Mouse (Mus musculus): ENCODE measurements around the gene Gimap7. TPM values are rescaled to one million over a fixed set of nuclear protein-coding genes. Genes with fewer than 3 reads are reported as not detected.

Gimap7 gene
- polyA plus RNA-seq, 1 experiment from 2014 or later: not detected

DNA sequence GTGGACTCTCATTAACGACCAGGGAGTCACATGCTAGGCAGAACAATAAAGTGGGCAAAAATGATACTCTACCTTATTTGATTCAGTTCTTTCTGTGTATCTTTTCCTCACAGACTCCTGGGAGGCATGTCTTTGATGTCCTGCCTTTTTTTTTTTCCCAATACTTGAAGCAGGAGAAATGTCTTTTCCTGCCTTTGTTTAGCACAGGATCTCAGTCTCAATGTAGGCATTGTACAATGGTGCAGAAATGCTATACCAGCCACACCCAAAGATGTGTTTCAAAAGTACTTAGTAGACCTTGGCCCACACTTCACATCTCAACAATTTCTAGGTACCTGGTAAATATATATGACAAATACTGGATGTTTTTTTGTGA, 20.9 kb upstream of the Gimap7 start:
- no peak overlapping the region for H3K9ac ChIP-seq
- H3K4me1 ChIP-seq: no peaks in the 10 kb centered on the region
- H3K4me3 ChIP-seq: no peak overlapping the region
- H3K4me2 ChIP-seq: no peak overlapping the region
- no peak for ATAC-seq (ENCODE audit: insufficient number of reproducible peaks, low FRiP score, low TSS enrichment, low read depth)
- WGBS: 40% methylated on average over 1 of the region's 1 CpGs
- H3K27me3 ChIP-seq: no peaks in the 10 kb centered on the region
- H3K9me3 ChIP-seq: no peaks in the 10 kb centered on the region
- no peak overlapping the region for H3K27ac ChIP-seq
- H3K36me3 ChIP-seq: no peaks in the 10 kb centered on the region

DNA sequence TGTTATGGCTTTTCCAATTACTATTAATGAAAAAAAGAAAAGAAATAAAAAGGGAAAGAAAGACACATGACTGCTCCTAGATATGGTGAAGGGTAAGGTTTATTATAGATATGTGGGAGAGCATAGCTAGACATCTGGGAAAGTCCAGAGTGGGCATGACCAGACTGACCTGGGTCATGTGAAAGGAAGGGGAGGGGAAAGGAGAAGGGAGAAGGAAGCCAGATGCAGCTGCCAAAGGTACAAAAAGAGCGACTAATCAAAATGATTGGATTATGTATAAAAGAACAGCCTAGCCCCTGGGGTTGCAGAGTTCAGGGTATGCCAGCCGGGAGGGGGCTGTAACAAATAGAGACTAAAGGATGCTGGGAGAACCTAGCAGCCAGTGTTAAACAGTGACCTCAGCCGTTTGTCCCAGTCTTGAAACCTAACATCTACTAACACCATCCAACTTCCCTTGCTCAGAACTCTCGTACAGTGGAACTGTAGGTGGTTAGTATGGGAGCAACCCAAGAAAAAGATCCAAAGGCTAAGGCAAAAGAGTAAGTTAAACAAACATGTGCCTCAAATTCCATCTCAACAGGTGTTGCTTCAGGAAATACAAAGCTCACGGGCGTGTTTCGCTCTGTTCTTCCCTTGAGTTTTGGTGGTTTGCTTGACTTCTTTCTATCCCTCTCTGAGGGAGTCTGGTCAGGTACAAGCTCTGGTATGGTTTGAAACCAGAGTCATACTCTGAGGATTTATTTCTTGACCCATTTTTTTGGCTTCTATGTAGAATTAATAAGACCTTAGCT, 20.2 kb upstream of the Gimap7 start:
- WGBS: 83% methylated on average over 7 of the region's 7 CpGs
- Histone ChIP-seq H3K4me2 (no peak overlapping the region), H3K27me3 (no peaks in the 10 kb centered on the region), H3K4me3 (no peak overlapping the region), H3K4me1 (no peaks in the 10 kb centered on the region), H3K9me3 (no peaks in the 10 kb centered on the region), H3K27ac (no peak overlapping the region), H3K36me3 (no peaks in the 10 kb centered on the region), H3K9ac (no peak overlapping the region)
- no peak for ATAC-seq (ENCODE audit: insufficient number of reproducible peaks, low FRiP score, low TSS enrichment, low read depth)

- no peak for ATAC-seq (ENCODE audit: insufficient number of reproducible peaks, low FRiP score, low TSS enrichment, low read depth)
- Histone ChIP-seq H3K27ac (no peak overlapping the region), H3K36me3 (no peaks in the 10 kb centered on the region), H3K27me3 (no peaks in the 10 kb centered on the region), H3K4me2 (no peak overlapping the region), H3K4me3 (no peak overlapping the region), H3K9me3 (no peaks in the 10 kb centered on the region), H3K4me1 (no peaks in the 10 kb centered on the region), H3K9ac (no peak overlapping the region)
- WGBS: 74% methylated on average over 3 of the region's 3 CpGs
These were observed 19.5 kb upstream of the Gimap7 start for GRCm38 (mm10) chr6:48698888-48699287.

DNA sequence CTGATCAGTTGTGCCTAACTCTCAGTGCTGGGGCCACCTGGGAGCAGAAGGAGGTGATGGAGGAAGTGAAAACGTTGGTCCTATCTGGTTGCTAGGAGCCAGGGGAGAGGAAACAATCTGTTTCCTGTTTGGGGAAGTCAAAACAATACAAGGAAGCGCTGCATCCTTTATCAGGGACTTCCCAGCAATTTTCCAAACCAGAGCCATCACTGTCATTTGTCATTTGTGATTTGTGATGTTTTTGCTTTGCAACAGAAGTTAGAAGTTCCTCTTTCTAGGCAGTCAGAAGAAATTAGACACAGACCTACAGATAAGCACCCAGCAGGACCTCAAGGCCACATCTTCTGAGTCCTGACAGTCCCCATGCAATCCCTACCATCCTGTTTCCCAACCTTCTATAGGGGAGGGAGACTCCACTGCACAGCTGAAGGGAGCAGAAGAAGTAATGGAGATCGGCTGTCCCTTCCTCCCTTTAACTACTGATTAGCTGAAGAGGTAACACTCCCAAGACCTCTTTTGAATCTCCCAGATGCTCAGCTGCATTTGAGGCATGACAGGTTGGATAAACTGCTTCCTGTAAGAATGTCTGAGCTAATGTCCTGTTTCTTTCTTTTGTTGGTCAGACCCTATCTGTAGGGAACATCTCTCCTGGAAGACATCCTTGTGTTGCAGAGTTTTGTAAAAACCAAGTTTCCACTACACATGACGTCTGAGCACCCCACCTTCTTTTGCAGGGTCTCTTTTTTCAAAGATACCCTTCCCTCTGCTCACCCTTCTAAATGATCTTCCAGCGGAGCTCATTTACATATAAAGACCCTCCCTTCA, 18.0 kb upstream of the Gimap7 start:
- no peaks in the 10 kb centered on the region for H3K4me1 ChIP-seq
- no peak overlapping the region for H3K4me2 ChIP-seq
- no peaks in the 10 kb centered on the region for H3K9me3 ChIP-seq
- H3K36me3 ChIP-seq: no peaks in the 10 kb centered on the region
- no peak for ATAC-seq (ENCODE audit: insufficient number of reproducible peaks, low FRiP score, low TSS enrichment, low read depth)
- H3K4me3 ChIP-seq: no peak overlapping the region
- WGBS: 55% methylated on average over 5 of the region's 5 CpGs
- H3K27me3 ChIP-seq: no peaks in the 10 kb centered on the region
- H3K27ac ChIP-seq: no peak overlapping the region
- H3K9ac ChIP-seq: no peak overlapping the region

DNA sequence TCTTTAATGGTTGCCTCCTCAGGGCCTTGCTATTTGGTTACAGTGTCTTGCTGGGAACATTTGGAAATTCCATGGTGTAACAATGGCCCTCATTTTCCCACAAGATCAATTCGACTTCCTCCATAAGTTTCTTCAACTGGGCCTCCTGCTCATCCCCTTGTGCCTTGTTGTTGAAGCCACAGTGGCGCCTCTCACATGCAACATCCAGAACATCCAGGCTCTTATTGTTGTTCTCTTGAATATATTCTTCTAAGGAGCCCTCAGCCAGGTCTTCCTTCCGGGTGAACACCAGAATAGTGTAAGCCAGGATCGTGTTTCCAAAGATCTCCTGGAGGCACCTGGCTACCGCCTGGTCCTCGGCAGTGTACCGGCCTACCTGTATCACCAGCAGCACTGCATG, 16.3 kb upstream of the Gimap7 start:
- no peaks in the 10 kb centered on the region for H3K4me1 ChIP-seq
- no peaks in the 10 kb centered on the region for H3K27me3 ChIP-seq
- no peak overlapping the region for H3K27ac ChIP-seq
- ATAC-seq (ENCODE audit: insufficient number of reproducible peaks, low FRiP score, low TSS enrichment, low read depth): no peak
- H3K9ac ChIP-seq: no peak overlapping the region
- 85% methylated on average over 7 of the region's 7 CpGs for WGBS
- no peaks in the 10 kb centered on the region for H3K9me3 ChIP-seq
- H3K4me2 ChIP-seq: no peak overlapping the region
- H3K4me3 ChIP-seq: no peak overlapping the region
- no peaks in the 10 kb centered on the region for H3K36me3 ChIP-seq

DNA sequence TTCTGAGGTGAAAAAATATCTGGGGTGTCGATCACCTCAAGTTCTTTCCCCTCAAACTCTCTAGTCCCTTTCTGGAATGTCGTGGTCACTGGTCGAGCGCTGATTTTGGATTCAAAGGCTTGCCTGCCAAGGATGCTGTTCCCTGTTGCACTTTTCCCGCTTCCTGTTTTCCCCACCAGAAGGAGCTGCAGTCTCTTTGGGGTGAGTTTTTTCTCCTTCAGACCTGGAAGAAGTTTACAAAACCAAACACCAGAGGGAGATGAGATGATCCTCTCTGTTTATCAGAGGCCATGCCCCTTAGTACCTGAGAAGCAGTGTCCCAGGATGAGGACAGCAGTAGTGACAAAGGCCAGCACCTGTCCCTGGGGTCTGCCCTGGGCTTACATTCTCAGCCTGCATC, 15.8 kb upstream of the Gimap7 start:
- no peak overlapping the region for H3K9ac ChIP-seq
- no peaks in the 10 kb centered on the region for H3K36me3 ChIP-seq
- no peak overlapping the region for H3K4me3 ChIP-seq
- no peak overlapping the region for H3K27ac ChIP-seq
- H3K27me3 ChIP-seq: no peaks in the 10 kb centered on the region
- no peak overlapping the region for H3K4me2 ChIP-seq
- 62% methylated on average over 5 of the region's 5 CpGs for WGBS
- H3K4me1 ChIP-seq: no peaks in the 10 kb centered on the region
- no peaks in the 10 kb centered on the region for H3K9me3 ChIP-seq
- no peak for ATAC-seq (ENCODE audit: insufficient number of reproducible peaks, low FRiP score, low TSS enrichment, low read depth)

- no peak overlapping the region for H3K27ac ChIP-seq
- H3K4me2 ChIP-seq: no peak overlapping the region
- H3K4me3 ChIP-seq: no peak overlapping the region
- H3K9ac ChIP-seq: no peak overlapping the region
- no peaks in the 10 kb centered on the region for H3K27me3 ChIP-seq
- no peaks in the 10 kb centered on the region for H3K4me1 ChIP-seq
- H3K9me3 ChIP-seq: no peaks in the 10 kb centered on the region
- no peak for ATAC-seq (ENCODE audit: insufficient number of reproducible peaks, low FRiP score, low TSS enrichment, low read depth)
- no peaks in the 10 kb centered on the region for H3K36me3 ChIP-seq
These were observed 14.3 kb upstream of the Gimap7 start for GRCm38 (mm10) chr6:48704146-48704545.

- Histone ChIP-seq H3K27me3 (no peaks in the 10 kb centered on the region), H3K9me3 (no peaks in the 10 kb centered on the region), H3K27ac (no peak overlapping the region), H3K9ac (no peak overlapping the region), H3K4me1 (no peaks in the 10 kb centered on the region), H3K36me3 (no peaks in the 10 kb centered on the region), H3K4me2 (no peak overlapping the region), H3K4me3 (no peak overlapping the region)
- ATAC-seq (ENCODE audit: insufficient number of reproducible peaks, low FRiP score, low TSS enrichment, low read depth): no peak
- whole genome bisulfite sequencing: 62% methylated on average over 3 of the region's 3 CpGs
These were observed 12.3 kb upstream of the Gimap7 start for GRCm38 (mm10) chr6:48706130-48706529.

- Histone ChIP-seq H3K9me3 (no peaks in the 10 kb centered on the region), H3K9ac (no peak overlapping the region), H3K27me3 (no peaks in the 10 kb centered on the region), H3K27ac (no peak overlapping the region), H3K4me1 (no peaks in the 10 kb centered on the region), H3K4me2 (no peak overlapping the region), H3K4me3 (no peak overlapping the region), H3K36me3 (no peaks in the 10 kb centered on the region)
- 83% methylated on average over 4 of the region's 4 CpGs for WGBS
- no peak for ATAC-seq (ENCODE audit: insufficient number of reproducible peaks, low FRiP score, low TSS enrichment, low read depth)
These were observed 1.9 kb downstream of the Gimap7 start for GRCm38 (mm10) chr6:48720326-48720725.

GRCm38 (mm10) chr6:48723468-48723867, 5.0 kb downstream of the Gimap7 start:
- 80% methylated on average over 8 of the region's 8 CpGs for WGBS

DNA sequence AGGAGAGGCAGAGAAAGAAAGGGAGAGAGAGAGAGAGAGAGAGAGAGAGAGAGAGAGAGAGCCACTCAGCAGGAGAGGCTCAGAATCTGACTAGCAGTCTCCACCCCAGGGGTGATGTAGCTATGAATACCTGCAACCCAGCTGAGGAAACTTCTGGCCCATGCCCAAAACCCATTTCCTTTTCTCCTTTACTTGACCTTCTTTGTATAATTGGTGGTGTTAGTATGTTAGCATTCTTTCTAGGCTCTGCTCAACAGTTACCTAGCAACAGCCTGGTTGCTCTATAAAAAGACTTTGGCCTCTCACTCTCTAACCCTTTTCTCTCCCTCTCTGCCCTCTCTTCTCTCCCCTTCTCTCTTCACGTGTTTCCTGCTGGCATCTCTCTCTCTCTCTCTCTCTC, 7.1 kb downstream of the Gimap7 start:
- WGBS: 0% methylated on average over 1 of the region's 1 CpGs
- Histone ChIP-seq H3K27me3 (no peaks in the 10 kb centered on the region), H3K9me3 (no peaks in the 10 kb centered on the region), H3K36me3 (no peaks in the 10 kb centered on the region), H3K4me1 (no peaks in the 10 kb centered on the region), H3K9ac (no peak overlapping the region), H3K4me2 (no peak overlapping the region), H3K27ac (no peak overlapping the region), H3K4me3 (no peak overlapping the region)
- ATAC-seq (ENCODE audit: insufficient number of reproducible peaks, low FRiP score, low TSS enrichment, low read depth): no peak

More at GRCm38 (mm10) chr6:48723468-48723867, 5.0 kb downstream of the Gimap7 start:
- ATAC-seq (ENCODE audit: insufficient number of reproducible peaks, low FRiP score, low TSS enrichment, low read depth): no peak
- Histone ChIP-seq H3K4me3 (no peak overlapping the region), H3K9ac (no peak overlapping the region), H3K36me3 (no peaks in the 10 kb centered on the region), H3K27ac (no peak overlapping the region), H3K4me1 (no peaks in the 10 kb centered on the region), H3K4me2 (no peak overlapping the region), H3K9me3 (no peaks in the 10 kb centered on the region), H3K27me3 (no peaks in the 10 kb centered on the region)

- no peak overlapping the region for H3K4me2 ChIP-seq
- no peaks in the 10 kb centered on the region for H3K9me3 ChIP-seq
- no peaks in the 10 kb centered on the region for H3K36me3 ChIP-seq
- no peak overlapping the region for H3K27ac ChIP-seq
- no peak overlapping the region for H3K4me3 ChIP-seq
- H3K9ac ChIP-seq: no peak overlapping the region
- no peak for ATAC-seq (ENCODE audit: insufficient number of reproducible peaks, low FRiP score, low TSS enrichment, low read depth)
- H3K4me1 ChIP-seq: no peaks in the 10 kb centered on the region
- no peaks in the 10 kb centered on the region for H3K27me3 ChIP-seq
- WGBS: 86% methylated on average over 5 of the region's 5 CpGs
These were observed 9.3 kb downstream of the Gimap7 start for GRCm38 (mm10) chr6:48727761-48728160.
